Mouse (Mus musculus): Measurements from ENCODE around the gene Riox2. TPM values are rescaled to one million over a fixed set of nuclear protein-coding genes. Genes with fewer than 3 reads are reported as not detected.

The Riox2 gene
- 30.6 to 38.7 TPM (median 32.8 TPM) in 4 replicates for total RNA-seq (2023; ENCODE audit: inconsistent age)

DNA sequence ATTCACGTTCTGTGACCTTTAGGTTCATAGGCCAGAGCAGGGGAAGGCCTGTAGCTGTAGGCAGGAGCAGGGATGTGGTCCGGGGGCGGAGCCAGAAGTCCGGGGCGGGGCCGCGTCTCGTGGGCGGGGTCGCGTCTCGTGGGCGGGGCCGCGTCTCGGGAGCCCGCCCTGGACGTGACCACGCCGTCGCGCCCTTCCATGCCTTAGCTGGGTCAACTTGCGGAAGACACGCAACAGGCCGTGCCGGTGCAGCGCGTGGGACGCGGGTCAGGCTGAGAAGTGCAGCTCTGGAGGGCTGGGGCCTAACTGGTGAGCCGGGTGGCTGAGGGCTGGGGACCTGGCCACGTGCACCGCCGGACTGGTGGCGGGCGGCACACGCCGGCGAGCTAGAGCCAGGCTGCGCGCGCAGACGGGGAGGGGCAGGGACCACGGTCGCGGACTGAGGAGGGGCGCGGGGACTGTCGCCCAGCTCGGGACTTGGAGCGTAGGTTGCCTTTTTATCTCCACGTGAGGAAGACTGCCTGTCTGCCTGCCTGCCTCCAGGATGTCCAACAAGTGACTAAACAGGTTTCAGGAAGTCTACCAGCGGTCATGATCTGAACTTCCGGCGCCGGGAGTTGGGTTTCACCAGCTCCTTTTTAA, at the start of gene Riox2:
Gene Riox2 (plus strand): TSS at position 139 of the 642 bp plus-strand sequence.

Other genes with a start within 250 kb of the Riox2 start
- not detected in 4 replicates for gene Olfr201, start 199.1 kb upstream of the Riox2 start, total RNA-seq (2023; ENCODE audit: inconsistent age)
- gene Olfr202, start 185.0 kb upstream of the Riox2 start, total RNA-seq (2023; ENCODE audit: inconsistent age), result not detected in 4 replicates
- not detected in 4 replicates for gene Olfr203, start 172.9 kb upstream of the Riox2 start, total RNA-seq (2023; ENCODE audit: inconsistent age)
- gene Olfr204, start 153.5 kb upstream of the Riox2 start, total RNA-seq (2023; ENCODE audit: inconsistent age), result not detected in 4 replicates
- not detected in 4 replicates for gene Olfr205, start 140.6 kb upstream of the Riox2 start, total RNA-seq (2023; ENCODE audit: inconsistent age)
- not detected in 4 replicates for gene Olfr206, start 122.5 kb upstream of the Riox2 start, total RNA-seq (2023; ENCODE audit: inconsistent age)
- gene Olfr209, start 107.8 kb upstream of the Riox2 start, total RNA-seq (2023; ENCODE audit: inconsistent age), result not detected in 4 replicates
- not detected in 4 replicates for gene Gabrr3, start 64.4 kb upstream of the Riox2 start, total RNA-seq (2023; ENCODE audit: inconsistent age)
- gene Crybg3, start 129.2 kb downstream of the Riox2 start, total RNA-seq (2023; ENCODE audit: inconsistent age), result 7.6 to 8.6 TPM (median 8.1 TPM) in 4 replicates
- gene Arl6, start 167.6 kb downstream of the Riox2 start, total RNA-seq (2023; ENCODE audit: inconsistent age), result 1.6 to 2.8 TPM (median 1.7 TPM) in 4 replicates

Data from B cell, adult (primary cell).